Mouse (Mus musculus) induced T-regulatory cell, adult 2 months (primary cell): ENCODE data around the gene Ndufv2.

Source experiments
- DNase-seq: peaks from one replicate; pipeline ENCODE4 v3.0.0-alpha.2; 2012; ENCODE audit warnings: low read depth

The Ndufv2 gene

GRCm38 (mm10) chr17:66101380-66102330, at the start of gene Ndufv2:
Gene Ndufv2 (minus strand): TSS chr17:66101559.
- DNase-seq: peak; percentile 98

GRCm38 (mm10) chr17:66131212-66131611, 29.9 kb upstream of the Ndufv2 start:
- peak; percentile 65 for DNase-seq

DNA sequence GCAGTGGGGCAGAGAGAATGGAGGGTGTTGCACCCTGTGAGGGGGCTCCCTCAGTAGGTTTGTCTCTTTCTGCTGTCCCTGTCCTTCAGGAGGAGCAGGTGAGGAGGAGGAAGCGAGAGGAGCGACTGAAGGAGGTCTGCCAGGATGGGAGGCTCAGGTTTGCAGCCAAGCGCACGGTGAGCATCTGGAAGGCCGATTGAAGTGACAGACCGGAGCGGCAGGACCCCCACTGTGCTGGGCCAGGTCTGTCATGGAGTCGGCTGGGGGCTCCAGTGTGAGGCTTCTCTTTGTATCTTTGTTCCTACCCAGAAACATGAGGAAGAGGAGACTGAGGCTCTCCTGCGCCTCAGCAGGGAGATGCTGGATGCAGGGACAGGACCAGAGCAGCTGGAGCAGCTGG, 29.0 kb upstream of the Ndufv2 start:
- DNase-seq: no peak

GRCm38 (mm10) chr17:66125211-66125610, 23.9 kb upstream of the Ndufv2 start:
- peak; percentile 55 for DNase-seq

- peak; percentile 49 for DNase-seq
Observed at GRCm38 (mm10) chr17:66123816-66124610, 22.7 kb upstream of the Ndufv2 start.

DNA sequence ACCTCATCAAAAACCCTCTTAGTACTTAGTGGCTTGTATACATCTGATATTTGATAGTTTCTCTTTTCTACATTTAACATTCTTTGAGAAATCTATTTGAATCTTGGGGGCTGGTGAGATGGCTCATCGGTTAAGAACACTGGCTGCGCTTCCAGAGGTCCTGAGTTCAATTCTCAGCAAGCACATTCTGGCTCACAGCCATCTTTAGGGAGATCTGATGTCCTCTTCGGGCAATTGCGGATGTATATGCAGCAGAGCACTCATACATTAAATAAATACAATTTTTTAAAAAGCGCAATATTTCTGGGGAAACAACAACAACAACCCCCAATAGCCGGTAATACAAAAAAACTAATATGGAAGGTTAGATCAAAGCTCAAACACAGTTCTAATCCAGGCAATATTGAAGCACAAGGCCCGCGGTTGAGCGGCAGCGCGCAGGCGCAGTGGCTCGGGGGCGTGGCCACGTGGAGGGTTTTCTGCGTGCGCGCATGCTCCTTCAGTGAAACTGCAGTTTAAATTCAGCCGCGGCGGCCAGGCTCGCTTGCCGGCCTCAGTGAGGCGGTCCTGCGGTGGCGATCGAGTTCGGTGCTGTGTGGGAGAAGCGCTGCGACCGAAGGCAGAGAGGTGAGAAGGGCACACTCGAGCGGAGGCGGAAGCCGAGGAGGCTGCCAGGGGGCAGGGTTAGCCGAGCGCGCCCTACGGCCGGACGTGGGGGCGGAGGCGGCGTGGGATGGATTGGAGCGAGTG, 21.9 kb upstream of the Ndufv2 start, which contains the start of gene Ddx11:
TSS of gene Ddx11 (plus strand) at position 455 of the 750 bp plus-strand sequence.
- DNase-seq: peak; percentile 95

DNA sequence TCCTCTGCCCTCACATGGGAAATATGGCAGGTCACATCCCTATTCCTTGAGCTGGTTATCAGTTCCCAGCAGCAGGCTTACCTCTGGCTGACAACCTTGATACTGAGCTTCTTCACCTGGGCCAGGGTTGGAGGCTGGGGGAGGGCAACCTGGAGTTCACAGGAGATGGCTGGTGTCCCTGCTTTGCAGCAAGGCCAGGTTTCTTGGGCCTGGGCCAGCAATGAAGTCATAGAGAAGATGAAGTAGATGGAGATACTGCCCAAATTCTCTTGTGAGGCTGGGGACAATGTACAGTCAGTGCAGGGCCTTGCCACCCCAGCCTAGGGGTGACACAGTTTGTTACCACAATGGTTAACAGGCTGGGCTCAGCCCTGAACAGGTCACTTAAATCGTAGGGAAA, 19.3 kb upstream of the Ndufv2 start:
- no peak for DNase-seq

- DNase-seq: no peak
Observed at GRCm38 (mm10) chr17:66118991-66119390, 17.6 kb upstream of the Ndufv2 start.

DNA sequence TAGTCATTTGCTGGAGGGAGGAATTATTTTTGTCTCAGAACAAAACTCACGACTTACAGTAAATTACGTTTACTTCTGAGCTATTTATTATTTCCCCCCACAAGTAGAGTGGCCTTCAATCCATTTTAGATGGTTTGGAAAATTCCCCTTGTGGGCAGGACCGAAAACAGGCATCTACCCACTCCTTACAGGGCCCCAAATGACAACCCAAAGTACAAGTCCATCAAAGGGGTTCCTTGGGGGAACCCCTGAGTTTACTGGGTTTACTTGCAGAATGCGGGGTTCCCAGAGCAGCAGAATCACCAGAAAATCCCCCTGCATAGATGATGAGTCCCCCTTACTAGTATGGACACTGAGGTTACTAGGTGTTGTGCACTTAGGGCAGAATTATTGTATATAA, 10.8 kb upstream of the Ndufv2 start:
- peak; percentile 77 for DNase-seq

GRCm38 (mm10) chr17:66111402-66111959, 10.1 kb upstream of the Ndufv2 start, which contains the start of gene Washc1:
Gene Washc1 (plus strand): TSS chr17:66111545.
- peak; percentile 95 for DNase-seq

DNA sequence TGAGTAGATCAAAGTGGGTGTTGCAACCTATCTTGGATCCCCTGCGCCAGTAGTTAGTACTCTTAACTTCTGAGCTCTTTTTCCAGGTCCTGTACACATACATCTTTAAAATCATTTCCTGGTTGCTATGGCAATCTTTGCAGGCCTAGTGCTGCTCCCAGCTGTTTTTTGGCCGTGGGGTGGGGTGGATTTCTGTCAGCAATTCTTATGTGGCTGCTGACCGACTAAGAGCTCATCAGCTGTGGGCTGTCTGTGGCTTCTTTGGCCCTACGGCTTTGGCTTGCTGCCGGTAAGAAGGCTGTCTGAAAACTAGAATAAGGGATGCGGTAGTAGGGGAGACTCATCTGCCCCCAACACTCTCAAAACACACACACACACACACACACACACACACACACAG, 9.4 kb upstream of the Ndufv2 start:
- no peak for DNase-seq

DNA sequence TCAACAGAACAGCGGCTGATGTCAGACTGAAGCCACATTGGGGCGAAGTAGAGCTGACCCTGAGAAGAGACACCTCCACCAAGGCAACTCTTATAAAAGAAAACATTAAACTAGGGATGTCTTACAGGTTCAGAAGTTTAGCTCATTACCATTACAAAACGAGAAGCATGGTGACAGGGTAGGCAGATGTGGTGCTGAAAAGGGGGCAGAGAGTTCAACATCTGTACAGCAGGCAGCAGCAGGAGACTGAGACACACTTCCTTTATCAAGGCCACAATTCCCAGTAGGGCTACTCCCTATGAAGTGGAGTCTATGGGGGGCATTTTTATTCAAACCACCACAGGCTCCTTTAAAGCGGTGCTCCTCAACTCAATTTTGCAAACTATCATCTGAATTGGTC, 6.8 kb upstream of the Ndufv2 start:
- DNase-seq: no peak

DNA sequence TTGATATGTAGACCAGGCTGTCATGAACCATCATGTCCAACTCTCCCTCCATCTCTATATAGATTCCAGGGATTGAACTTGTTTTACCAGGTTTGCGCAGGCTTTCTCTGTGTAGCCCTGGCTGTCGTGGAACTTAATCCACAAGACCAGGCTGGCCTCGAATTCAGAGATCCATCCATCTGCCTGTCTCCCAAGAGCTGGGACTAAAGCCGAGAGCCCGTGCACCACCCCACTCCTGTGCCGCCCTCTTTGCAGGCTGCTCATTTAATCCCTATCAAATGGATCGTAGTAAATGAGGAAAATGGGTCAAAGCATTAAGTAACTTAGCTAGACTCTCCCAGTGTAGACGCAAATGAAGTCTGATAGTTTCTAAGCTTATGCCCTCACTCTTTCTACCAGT, 6.1 kb upstream of the Ndufv2 start:
- no peak for DNase-seq

GRCm38 (mm10) chr17:66106601-66107267, 5.4 kb upstream of the Ndufv2 start:
- DNase-seq: peak; percentile 89

DNA sequence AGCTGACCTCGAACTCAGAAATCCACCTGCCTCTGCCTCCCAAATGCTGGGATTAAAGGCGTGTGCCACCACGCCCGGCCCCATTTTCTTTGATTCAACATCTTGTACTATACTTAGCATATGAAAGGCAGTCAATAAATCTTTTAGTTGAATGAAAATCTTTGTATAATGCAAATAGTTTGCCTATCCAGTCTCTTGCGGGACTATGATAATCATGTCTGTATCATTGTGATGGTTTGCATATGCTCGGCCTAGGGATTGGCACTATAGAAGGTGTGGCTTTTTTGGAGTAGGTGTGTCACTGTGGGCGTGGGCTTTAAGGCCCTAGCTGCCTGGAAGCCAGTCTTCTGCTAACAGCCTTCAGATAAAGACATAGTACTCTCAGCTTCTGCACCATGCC, 2.7 kb upstream of the Ndufv2 start:
- no peak for DNase-seq

- no peak for DNase-seq
Observed at GRCm38 (mm10) chr17:66100566-66101379, 586 bp downstream of the Ndufv2 start.

DNA sequence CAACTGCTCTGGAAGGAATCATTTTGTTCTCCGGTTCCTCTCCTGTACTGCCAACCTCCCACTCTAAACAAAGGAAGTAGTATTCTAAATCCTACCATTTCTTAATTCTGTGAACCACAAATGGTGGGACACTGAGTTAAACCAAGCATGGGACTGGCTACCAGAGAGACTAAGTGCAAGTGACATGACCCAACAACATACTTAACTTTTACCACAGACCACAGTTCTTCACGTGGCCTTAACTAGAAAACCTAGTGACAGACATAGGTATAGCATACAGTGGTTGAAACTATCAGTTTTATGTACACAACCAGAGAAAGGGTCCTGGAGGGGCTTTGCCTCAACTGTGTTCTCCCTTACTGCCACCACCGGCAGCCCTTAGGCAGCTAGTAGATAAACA, 8.7 kb downstream of the Ndufv2 start:
- no peak for DNase-seq

DNA sequence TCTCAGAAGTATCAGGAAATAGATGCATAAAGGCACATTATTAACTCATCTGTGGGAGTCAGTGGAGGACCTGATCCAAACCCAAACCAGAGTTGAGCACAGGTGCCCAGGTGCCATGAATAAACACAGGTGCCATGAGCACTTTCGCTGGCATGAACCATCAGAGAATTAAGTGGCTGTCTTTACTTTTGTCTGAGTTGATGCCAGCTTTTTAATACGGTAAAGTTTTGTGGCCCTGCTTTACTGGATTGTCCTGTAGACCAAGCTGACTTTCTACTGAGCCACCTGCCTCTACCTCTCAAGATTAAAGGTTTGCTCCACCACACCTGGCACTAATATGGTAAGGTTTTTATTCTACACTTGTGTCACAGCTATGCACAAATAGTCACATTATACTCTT, 9.3 kb downstream of the Ndufv2 start:
- no peak for DNase-seq

DNA sequence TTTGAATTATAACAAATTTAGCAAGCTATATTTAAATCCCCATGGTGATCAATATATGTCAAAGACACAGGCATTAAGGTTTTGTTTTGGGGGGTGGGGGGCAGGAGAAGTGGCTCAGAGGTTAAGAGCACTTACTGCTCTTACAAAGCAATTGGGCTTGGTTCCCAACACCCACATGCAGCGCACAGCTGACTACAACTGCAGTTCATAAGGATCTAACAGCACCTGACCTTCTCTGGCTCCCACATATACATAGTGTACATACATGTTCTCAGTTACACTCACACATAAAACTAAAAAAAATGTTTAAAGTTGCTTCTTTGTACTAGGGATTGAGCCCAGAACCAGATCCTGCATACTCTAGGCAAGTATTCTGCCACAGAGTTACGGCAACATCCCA, 10.0 kb downstream of the Ndufv2 start:
- no peak for DNase-seq

- no peak for DNase-seq
Observed at GRCm38 (mm10) chr17:66090251-66090650, 11.1 kb downstream of the Ndufv2 start.
